Mouse (Mus musculus) T-cell, adult 2 months (primary cell): ENCODE measurements around the gene Wwp2.

Experiments
- DNase-seq: peaks from one replicate; pipeline ENCODE4 v3.0.0; 2022; ENCODE audit warnings: low spot score

Gene Wwp2

DNA sequence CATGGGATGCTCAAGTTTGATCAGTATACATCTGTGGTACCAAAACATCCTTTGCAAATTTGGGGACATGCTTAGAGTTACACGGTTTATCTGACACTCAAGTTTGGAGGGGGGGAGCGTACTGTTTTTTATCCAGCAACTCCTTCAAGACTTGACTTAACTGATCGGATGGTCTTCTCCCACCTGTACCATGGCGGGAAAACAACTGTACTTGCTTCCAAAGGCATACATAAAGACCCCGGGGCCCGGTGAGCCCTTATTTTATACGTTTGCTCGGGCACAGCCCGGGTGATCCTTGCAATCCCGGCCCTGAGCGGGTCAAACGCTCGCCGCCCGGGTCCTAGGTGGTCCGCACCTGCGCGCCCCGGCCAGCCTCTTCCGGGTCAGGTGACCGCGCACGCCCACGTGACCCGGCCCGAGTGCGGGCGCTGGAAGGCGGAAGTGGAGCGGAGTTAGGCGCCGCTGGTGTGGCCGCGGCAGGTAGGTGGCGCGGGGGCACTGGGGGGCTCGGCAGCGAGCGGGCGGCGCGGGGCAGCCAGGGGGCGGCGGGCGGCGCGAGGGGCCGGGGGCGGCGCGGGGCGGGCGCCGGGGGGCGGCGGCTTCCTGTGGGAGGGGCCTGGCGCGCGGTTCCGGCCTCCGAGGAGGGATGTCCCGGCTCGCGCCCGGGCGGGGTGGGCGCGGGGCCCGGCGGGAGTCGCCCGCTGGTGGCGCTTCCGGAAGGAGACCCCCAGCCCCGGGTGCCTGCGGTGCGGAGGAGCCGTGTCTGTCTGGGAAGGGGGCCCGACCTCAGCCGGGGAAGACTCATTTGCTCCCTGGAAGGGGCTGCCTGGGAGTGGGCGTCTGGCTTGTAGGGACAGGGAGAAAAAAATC is at the start of gene Wwp2:
Wwp2 (plus strand) TSS at position 404 of the 870 bp plus-strand sequence.
- peak; percentile 82 for DNase-seq

GRCm38 (mm10) chr8:107386642-107387041 is 49.5 kb upstream of the Wwp2 start:
- DNase-seq, result peak; percentile 4

- no peak for DNase-seq
These were observed 48.3 kb upstream of the Wwp2 start for GRCm38 (mm10) chr8:107387861-107388260.

- no peak for DNase-seq
These were observed 46.6 kb upstream of the Wwp2 start for GRCm38 (mm10) chr8:107389557-107389956.

DNA sequence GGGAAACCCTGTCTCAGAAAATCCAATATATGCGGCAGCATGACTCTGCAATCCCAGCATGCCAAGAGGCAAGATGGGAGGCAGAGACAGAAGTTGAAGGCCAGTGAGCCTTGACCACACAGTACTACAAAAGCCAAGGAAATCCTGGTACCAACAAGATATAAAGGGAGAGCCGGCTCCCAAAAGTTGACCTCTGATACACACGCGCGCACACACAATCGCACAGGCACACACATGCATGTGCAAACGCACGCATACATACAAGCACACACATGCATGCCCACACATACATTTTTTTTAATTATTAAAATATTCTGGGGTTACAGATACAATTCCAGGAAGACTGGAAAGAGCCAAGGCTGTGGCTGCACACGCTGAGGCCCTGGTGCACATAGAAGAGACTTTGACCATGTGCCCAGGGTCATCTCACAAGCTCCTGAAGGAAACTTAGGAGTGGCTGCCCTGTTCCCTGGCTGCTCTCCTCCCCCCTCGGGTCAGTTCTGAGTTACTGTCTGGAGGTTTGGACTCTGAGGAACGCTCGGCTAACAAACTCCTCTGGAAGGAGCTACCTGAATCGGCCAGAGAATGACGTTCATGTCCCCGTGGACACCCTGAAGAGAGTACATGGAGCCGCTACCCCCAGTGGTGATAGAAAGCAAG is 45.6 kb upstream of the Wwp2 start:
- DNase-seq, result no peak

GRCm38 (mm10) chr8:107391136-107391516 is 45.0 kb upstream of the Wwp2 start:
- DNase-seq, result no peak

GRCm38 (mm10) chr8:107395397-107395796 is 40.8 kb upstream of the Wwp2 start:
- no peak for DNase-seq

DNA sequence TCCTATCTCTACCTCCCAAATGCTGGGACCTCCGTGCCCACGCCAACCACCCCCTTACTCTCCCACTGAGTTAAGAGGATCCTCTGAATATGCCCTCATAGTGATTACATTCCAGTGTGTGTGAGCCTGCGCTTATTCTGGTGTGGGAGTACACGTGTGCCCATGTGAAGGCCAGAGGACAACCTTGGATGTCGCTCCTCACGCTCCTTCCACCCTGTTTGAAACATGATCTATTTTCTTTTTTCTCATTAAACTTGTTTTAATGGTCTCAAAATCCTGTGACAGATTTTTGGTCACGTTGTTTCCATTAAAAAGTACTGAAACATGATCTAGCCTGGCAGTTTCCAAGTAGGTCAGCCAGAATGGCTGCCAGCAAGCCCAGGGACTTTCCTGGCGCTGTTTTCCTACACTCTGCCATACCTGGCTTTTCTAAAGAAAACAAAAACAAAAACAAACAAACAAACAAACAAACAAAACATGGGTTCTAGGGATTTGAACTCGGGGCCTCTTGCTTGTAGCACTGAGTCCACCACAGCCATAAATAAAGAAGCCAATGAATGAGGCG is 40.0 kb upstream of the Wwp2 start:
- no peak for DNase-seq

- DNase-seq, result no peak
These were observed 38.5 kb upstream of the Wwp2 start for GRCm38 (mm10) chr8:107397665-107398064.

DNA sequence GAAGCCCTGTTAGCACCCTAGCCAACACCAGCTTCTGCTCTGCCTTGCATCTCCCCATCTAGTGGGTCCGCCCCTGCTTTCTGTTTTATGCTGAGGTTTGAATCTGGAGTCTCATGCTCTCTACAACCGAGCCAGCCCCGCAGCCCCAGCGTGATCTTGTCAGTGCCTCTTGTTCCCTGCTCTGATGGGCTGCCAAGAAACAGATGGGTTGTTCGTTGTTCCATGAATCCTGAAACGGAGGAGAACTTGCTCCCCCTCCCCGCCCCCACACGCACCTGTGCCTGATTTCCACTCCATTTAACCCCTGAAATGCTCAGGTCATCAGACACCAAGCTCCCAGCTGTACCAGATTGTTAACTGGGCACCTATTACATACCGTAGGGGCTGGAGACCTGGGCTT is 36.7 kb upstream of the Wwp2 start:
- no peak for DNase-seq

DNA sequence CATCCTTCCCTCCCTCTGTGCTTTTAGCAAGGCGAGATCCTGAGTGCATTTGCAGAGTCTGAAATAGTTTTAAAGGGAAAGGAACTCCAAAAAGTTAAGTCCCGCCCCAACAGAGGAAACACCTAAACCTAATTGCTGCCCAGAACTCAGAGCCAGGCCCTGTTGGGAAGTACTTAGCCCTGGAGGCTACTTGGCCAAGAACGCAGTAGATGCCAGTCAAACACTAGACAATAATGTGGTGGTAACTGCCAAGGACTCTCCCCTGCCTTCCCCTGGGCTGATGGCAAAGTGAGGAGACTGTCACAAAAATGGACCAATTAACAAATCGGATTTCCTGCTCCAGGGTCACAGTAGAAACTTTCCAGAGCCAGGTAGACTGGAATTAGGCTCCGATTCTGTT is 34.3 kb upstream of the Wwp2 start:
- DNase-seq, result no peak

GRCm38 (mm10) chr8:107403038-107403781 is 33.0 kb upstream of the Wwp2 start, which contains the start of gene Nqo1:
Gene Nqo1 (minus strand): TSS chr8:107403206.
- DNase-seq, result peak; percentile 59

DNA sequence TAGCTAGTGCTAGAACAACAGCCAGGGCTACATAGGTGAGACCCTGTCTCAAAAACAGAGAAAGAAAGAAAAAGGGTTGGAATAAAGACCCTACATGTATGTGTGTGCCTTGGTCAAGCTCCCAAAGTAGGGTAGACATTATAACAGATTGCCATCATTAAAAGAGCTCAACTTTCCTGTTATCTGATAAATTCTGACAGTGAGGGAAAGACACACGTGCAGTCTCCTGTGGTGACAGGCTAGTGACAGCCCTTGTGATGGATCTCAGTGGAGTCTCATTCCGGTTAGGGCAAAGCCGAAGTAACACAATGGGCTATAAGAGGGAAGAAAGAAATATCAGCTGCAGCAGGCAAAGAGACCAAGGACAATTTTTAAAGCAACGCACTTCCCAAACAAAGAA is 32.1 kb upstream of the Wwp2 start:
- DNase-seq, result no peak

DNA sequence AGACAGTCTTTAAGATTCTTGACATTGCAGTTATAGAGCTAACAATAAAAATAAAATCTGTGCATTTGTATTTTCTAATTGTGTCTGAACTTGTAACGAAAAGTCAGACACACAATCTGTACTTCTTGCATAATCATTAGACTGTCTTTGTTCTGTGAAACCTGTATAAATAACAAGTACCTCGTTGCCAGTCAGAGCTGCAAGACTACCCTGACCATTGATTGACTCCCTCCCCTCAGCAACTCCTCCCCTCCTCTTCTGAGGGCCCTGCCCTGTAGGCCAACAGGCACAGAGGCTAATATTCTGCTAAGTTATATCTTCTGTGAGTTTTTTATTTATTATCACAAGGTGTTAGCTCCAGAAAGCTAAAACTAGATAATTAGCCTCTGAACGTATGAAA is 30.2 kb upstream of the Wwp2 start:
- DNase-seq, result no peak

GRCm38 (mm10) chr8:107411391-107411790 is 24.8 kb upstream of the Wwp2 start:
- DNase-seq, result no peak

DNA sequence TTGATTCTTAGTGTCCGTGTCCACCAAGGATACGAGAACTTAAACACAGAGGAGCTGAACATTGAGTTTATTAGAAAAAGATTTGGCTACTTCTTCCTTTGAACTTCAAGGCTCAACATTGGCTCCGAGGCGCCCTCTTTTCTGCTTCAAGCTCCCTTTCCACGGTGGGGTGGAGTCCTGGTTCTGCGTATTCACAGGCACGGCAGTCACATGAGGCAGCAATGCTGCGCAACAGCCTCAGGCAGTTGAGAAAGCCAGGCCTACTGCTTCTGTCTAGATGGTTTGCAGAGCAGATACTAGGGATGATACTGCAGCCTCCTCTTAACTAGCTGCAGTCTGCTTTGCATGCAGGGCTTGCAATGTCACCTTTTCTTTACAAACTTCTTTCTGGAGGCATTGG is 23.6 kb upstream of the Wwp2 start:
- no peak for DNase-seq

- no peak for DNase-seq
These were observed 22.3 kb upstream of the Wwp2 start for GRCm38 (mm10) chr8:107413881-107414280.

GRCm38 (mm10) chr8:107417001-107417400 is 19.2 kb upstream of the Wwp2 start:
- DNase-seq, result no peak

DNA sequence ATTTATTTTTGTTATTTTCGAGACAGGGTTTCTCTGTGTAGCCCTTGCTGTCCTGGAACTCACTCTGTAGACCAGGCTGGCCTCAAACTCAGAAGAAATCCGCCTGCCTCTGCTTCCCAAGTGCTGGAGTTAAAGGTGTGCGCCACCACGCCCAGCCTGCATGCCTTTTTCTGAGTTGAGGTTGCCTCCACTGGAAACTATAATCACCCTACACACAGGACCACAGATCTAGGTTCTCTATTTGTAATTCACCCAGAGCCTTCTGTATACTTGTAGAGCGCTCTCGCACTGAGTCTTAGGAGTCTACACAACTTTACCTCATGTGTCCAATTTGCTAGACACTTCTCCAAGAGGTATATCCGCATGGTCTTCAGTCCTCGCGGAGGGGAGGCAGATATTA is 12.0 kb upstream of the Wwp2 start:
- no peak for DNase-seq

GRCm38 (mm10) chr8:107424597-107425229 is 11.5 kb upstream of the Wwp2 start, which contains the start of gene Nob1:
Gene Nob1 (minus strand): TSS chr8:107425051.
- DNase-seq, result peak; percentile 97

GRCm38 (mm10) chr8:107425230-107425597 is 11.0 kb upstream of the Wwp2 start:
- no peak for DNase-seq

DNA sequence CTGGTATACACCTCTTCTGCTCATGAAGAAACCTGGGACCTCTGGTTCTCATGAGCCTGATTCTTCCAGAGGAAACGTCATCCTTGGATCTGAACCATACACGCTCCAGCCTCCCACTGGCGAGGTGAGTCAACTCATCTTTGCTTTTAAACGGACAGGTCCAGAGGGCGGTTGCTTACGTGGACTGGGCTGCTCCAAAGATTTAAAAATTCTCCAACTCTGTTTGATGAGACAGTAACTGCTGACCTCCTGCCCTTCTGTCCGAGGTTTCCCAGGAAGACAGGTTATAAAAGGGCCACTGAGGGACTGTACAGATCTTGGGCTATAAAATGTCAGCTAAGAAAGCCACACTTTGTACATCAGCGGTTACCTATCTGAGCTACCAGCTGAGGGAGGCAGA is 5.3 kb upstream of the Wwp2 start:
- no peak for DNase-seq
